Mouse (Mus musculus): Measurements from ENCODE around the gene Krt18. TPM values are rescaled to one million over a fixed set of nuclear protein-coding genes. Genes with fewer than 3 reads are reported as not detected.

Krt18 gene
- polyA plus RNA-seq, 1 experiment, result 5.6 TPM

- TF ChIP-seq POLR2A (IDR thresholded peaks at IDR 0.05; ENCODE audit: borderline replicate concordance, control insufficient read depth, low read depth, low read length) (no peak), CTCF (IDR thresholded peaks at IDR 0.05; ENCODE audit: control insufficient read depth, insufficient read depth, low read length) (no peak)
- Histone ChIP-seq H3K27ac (ENCODE audit: control insufficient read depth, insufficient read depth, low read depth, low read length, poor library complexity) (no peak overlapping the region), H3K4me1 (ENCODE audit: control insufficient read depth, insufficient read depth, low read length) (no peaks in the 10 kb centered on the region), H3K4me3 (replicated peaks; ENCODE audit: control insufficient read depth, low read depth, low read length) (no peak overlapping the region)
- 65% methylated on average over 4 of the region's 4 CpGs for WGBS
Measured at GRCm38 (mm10) chr15:102005290-102005689, 22.7 kb upstream of the Krt18 start.

DNA sequence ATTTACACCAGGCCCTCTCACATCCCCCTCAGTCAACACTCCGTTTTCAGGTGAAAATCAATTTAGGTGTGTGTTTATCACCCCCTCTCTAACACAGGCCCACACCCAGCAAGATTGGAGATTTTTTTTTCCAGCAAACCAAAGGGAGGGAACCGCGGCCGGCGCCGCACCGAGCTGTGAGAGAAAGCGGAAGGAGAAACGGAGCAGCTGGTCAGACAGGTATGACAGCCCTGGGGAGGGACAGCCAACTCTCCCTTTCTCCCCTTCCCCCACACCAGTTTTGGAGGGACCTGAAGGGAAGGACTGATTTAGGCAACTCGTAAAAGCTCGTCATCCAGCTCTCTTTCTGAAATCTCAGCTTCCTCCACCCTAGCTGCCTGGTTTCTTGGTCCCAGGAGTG is 21.7 kb upstream of the Krt18 start:
- H3K4me1 ChIP-seq (ENCODE audit: control insufficient read depth, insufficient read depth, low read length), result no peaks in the 10 kb centered on the region
- 20% methylated on average over 11 of the region's 11 CpGs for WGBS
- H3K4me3 ChIP-seq (replicated peaks; ENCODE audit: control insufficient read depth, low read depth, low read length), result no peak overlapping the region
- H3K27ac ChIP-seq (ENCODE audit: control insufficient read depth, insufficient read depth, low read depth, low read length, poor library complexity), result no peak overlapping the region
- TF ChIP-seq POLR2A (IDR thresholded peaks at IDR 0.05; ENCODE audit: borderline replicate concordance, control insufficient read depth, low read depth, low read length) (no peak), CTCF (IDR thresholded peaks at IDR 0.05; ENCODE audit: control insufficient read depth, insufficient read depth, low read length) (no peak)

- no peak overlapping the region for H3K4me3 ChIP-seq (replicated peaks; ENCODE audit: control insufficient read depth, low read depth, low read length)
- no peak overlapping the region for H3K27ac ChIP-seq (ENCODE audit: control insufficient read depth, insufficient read depth, low read depth, low read length, poor library complexity)
- TF ChIP-seq CTCF (IDR thresholded peaks at IDR 0.05; ENCODE audit: control insufficient read depth, insufficient read depth, low read length) (no peak), POLR2A (IDR thresholded peaks at IDR 0.05; ENCODE audit: borderline replicate concordance, control insufficient read depth, low read depth, low read length) (no peak)
- H3K4me1 ChIP-seq (ENCODE audit: control insufficient read depth, insufficient read depth, low read length), result no peaks in the 10 kb centered on the region
- 43% methylated on average over 12 of the region's 12 CpGs for WGBS
Measured at GRCm38 (mm10) chr15:102007097-102008069, 20.6 kb upstream of the Krt18 start.

GRCm38 (mm10) chr15:102010569-102011245 is 17.3 kb upstream of the Krt18 start:
- TF ChIP-seq POLR2A (IDR thresholded peaks at IDR 0.05; ENCODE audit: borderline replicate concordance, control insufficient read depth, low read depth, low read length) (no peak), CTCF (IDR thresholded peaks at IDR 0.05; ENCODE audit: control insufficient read depth, insufficient read depth, low read length) (no peak)
- H3K27ac ChIP-seq (ENCODE audit: control insufficient read depth, insufficient read depth, low read depth, low read length, poor library complexity), result no peak overlapping the region
- H3K4me3 ChIP-seq (replicated peaks; ENCODE audit: control insufficient read depth, low read depth, low read length), result no peak overlapping the region
- no peaks in the 10 kb centered on the region for H3K4me1 ChIP-seq (ENCODE audit: control insufficient read depth, insufficient read depth, low read length)
- WGBS, result 66% methylated on average over 3 of the region's 3 CpGs

- Histone ChIP-seq H3K4me1 (ENCODE audit: control insufficient read depth, insufficient read depth, low read length) (no peaks in the 10 kb centered on the region), H3K4me3 (replicated peaks; ENCODE audit: control insufficient read depth, low read depth, low read length) (no peak overlapping the region), H3K27ac (ENCODE audit: control insufficient read depth, insufficient read depth, low read depth, low read length, poor library complexity) (no peak overlapping the region)
- WGBS, result 85% methylated on average over 4 of the region's 4 CpGs
- TF ChIP-seq CTCF (IDR thresholded peaks at IDR 0.05; ENCODE audit: control insufficient read depth, insufficient read depth, low read length) (no peak), POLR2A (IDR thresholded peaks at IDR 0.05; ENCODE audit: borderline replicate concordance, control insufficient read depth, low read depth, low read length) (no peak)
Measured at GRCm38 (mm10) chr15:102012260-102012765, 15.7 kb upstream of the Krt18 start.

- Histone ChIP-seq H3K4me3 (replicated peaks; ENCODE audit: control insufficient read depth, low read depth, low read length) (no peak overlapping the region), H3K27ac (ENCODE audit: control insufficient read depth, insufficient read depth, low read depth, low read length, poor library complexity) (no peak overlapping the region), H3K4me1 (ENCODE audit: control insufficient read depth, insufficient read depth, low read length) (no peaks in the 10 kb centered on the region)
- no peak for TF ChIP-seq POLR2A (IDR thresholded peaks at IDR 0.05; ENCODE audit: borderline replicate concordance, control insufficient read depth, low read depth, low read length)
- TF ChIP-seq CTCF (IDR thresholded peaks at IDR 0.05; ENCODE audit: control insufficient read depth, insufficient read depth, low read length), result no peak
- 77% methylated on average over 3 of the region's 3 CpGs for WGBS
Measured at GRCm38 (mm10) chr15:102013651-102014050, 14.3 kb upstream of the Krt18 start.

- Histone ChIP-seq H3K4me1 (ENCODE audit: control insufficient read depth, insufficient read depth, low read length) (no peaks in the 10 kb centered on the region), H3K27ac (ENCODE audit: control insufficient read depth, insufficient read depth, low read depth, low read length, poor library complexity) (no peak overlapping the region), H3K4me3 (replicated peaks; ENCODE audit: control insufficient read depth, low read depth, low read length) (no peak overlapping the region)
- 49% methylated on average over 4 of the region's 4 CpGs for WGBS
- no peak for TF ChIP-seq CTCF (IDR thresholded peaks at IDR 0.05; ENCODE audit: control insufficient read depth, insufficient read depth, low read length)
- TF ChIP-seq POLR2A (IDR thresholded peaks at IDR 0.05; ENCODE audit: borderline replicate concordance, control insufficient read depth, low read depth, low read length), result no peak
Measured at GRCm38 (mm10) chr15:102014848-102015247, 13.1 kb upstream of the Krt18 start.

DNA sequence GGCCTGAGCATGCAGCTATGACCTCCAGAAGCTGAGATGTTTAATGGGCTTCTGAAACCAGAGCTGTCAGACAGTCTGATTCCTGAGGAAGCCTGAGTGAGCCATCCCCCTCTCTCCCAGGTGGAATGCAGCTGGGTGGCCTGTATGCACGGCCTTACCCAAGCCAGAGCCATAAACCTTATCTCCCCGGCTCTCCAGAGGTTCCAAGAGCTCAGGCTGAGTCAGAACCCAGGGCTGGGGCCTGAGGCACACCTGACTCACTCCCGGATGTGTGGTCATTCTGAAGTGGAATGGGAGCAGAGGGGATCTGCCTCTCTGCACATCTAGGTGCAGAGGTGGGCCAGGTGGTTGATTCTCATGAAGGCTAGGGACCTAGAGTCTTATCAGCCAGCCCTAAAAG is 11.9 kb upstream of the Krt18 start:
- H3K4me3 ChIP-seq (replicated peaks; ENCODE audit: control insufficient read depth, low read depth, low read length), result no peak overlapping the region
- no peak for TF ChIP-seq POLR2A (IDR thresholded peaks at IDR 0.05; ENCODE audit: borderline replicate concordance, control insufficient read depth, low read depth, low read length)
- no peak for TF ChIP-seq CTCF (IDR thresholded peaks at IDR 0.05; ENCODE audit: control insufficient read depth, insufficient read depth, low read length)
- 0 out of 2 replicates have a peak overlapping the region, but pooled peaks have one; percentile 7 for H3K27ac ChIP-seq (ENCODE audit: control insufficient read depth, insufficient read depth, low read depth, low read length, poor library complexity)
- WGBS, result 63% methylated on average over 3 of the region's 3 CpGs
- H3K4me1 ChIP-seq (ENCODE audit: control insufficient read depth, insufficient read depth, low read length), result peaks cover 2% of the 10 kb centered on the region; the same call in 1 of the 2 replicates
